Mouse (Mus musculus): ENCODE results near the gene Nkap.
A peak's percentile ranks its signal among the peaks of the same experiment; 100 is the strongest.
"Not testable (repeated sequence)": the region's sequence is repeated elsewhere in the genome, so short reads cannot be mapped to it uniquely, and the experiment has no call there.

Nkap gene

GRCm38 (mm10) chrX:37126671-37127358, at the start of gene Nkap:
TSS of gene Nkap (plus strand) at chrX:37126795.
- DNase-seq, result peak; percentile 72

- not testable (repeated sequence) for DNase-seq
Measured at GRCm38 (mm10) chrX:37080345-37080744, 46.2 kb upstream of the Nkap start.

- DNase-seq, result no peak
Measured at GRCm38 (mm10) chrX:37081194-37081593, 45.4 kb upstream of the Nkap start.

GRCm38 (mm10) chrX:37084318-37084926, 42.2 kb upstream of the Nkap start:
- DNase-seq, result peak; percentile 31

GRCm38 (mm10) chrX:37084927-37085660, 41.5 kb upstream of the Nkap start, which contains the start of gene Rpl39:
TSS of gene Rpl39 (minus strand) at chrX:37085402.
- DNase-seq, result peak; percentile 92

GRCm38 (mm10) chrX:37085665-37086064, 40.9 kb upstream of the Nkap start:
- DNase-seq, result no peak

- no peak for DNase-seq
Measured at GRCm38 (mm10) chrX:37088778-37089177, 37.8 kb upstream of the Nkap start.

- DNase-seq, result no peak
Measured at GRCm38 (mm10) chrX:37091457-37091856, 35.1 kb upstream of the Nkap start.

GRCm38 (mm10) chrX:37095106-37095768, 31.4 kb upstream of the Nkap start:
- DNase-seq, result no peak

- no peak for DNase-seq
Measured at GRCm38 (mm10) chrX:37098681-37099080, 27.9 kb upstream of the Nkap start.

GRCm38 (mm10) chrX:37103826-37104225, 22.8 kb upstream of the Nkap start:
- DNase-seq, result no peak

- no peak for DNase-seq
Measured at GRCm38 (mm10) chrX:37109526-37110192, 16.9 kb upstream of the Nkap start.

- DNase-seq, result peak; percentile 96
Measured at GRCm38 (mm10) chrX:37110193-37110880, 16.3 kb upstream of the Nkap start, which contains the start of gene Upf3b. TSS of gene Upf3b (minus strand) at chrX:37110322.

GRCm38 (mm10) chrX:37110881-37111193, 15.8 kb upstream of the Nkap start:
- no peak for DNase-seq

GRCm38 (mm10) chrX:37117085-37117484, 9.5 kb upstream of the Nkap start:
- DNase-seq, result no peak

GRCm38 (mm10) chrX:37119585-37119984, 7.0 kb upstream of the Nkap start:
- DNase-seq, result no peak

GRCm38 (mm10) chrX:37120212-37120611, 6.4 kb upstream of the Nkap start:
- DNase-seq, result no peak

- DNase-seq, result no peak
Measured at GRCm38 (mm10) chrX:37125511-37125910, 1.1 kb upstream of the Nkap start.

GRCm38 (mm10) chrX:37141732-37142131, 15.1 kb downstream of the Nkap start:
- no peak for DNase-seq

GRCm38 (mm10) chrX:37144498-37144897, 17.9 kb downstream of the Nkap start:
- DNase-seq, result not testable (repeated sequence)

GRCm38 (mm10) chrX:37144954-37145353, 18.4 kb downstream of the Nkap start:
- DNase-seq, result no peak

- DNase-seq, result no peak
Measured at GRCm38 (mm10) chrX:37157839-37158238, 31.2 kb downstream of the Nkap start.
